Mouse (Mus musculus): ENCODE results near the gene Exosc9. TPM values are rescaled to one million over a fixed set of nuclear protein-coding genes. Genes with fewer than 3 reads are reported as not detected.

Gene Exosc9
- polyA plus RNA-seq, 1 experiment from 2014 or later, result 58.5 TPM

Other genes starting within 250 kb of the Exosc9 start
- 316 and 392 TPM in 2 replicates for gene Anxa5, start 76.7 kb upstream of the Exosc9 start, polyA plus RNA-seq (2014; fragmentation: Nextera tagmentation; extraction: Ambion mirVana)
- 1.5 TPM in 2 replicates for gene 1810062G17Rik, start 76.7 kb upstream of the Exosc9 start, polyA plus RNA-seq (2014; fragmentation: Nextera tagmentation; extraction: Ambion mirVana)
- 0.14 and 0.16 TPM in 2 replicates for gene Gm11549, start 30.8 kb upstream of the Exosc9 start, polyA plus RNA-seq (2014; fragmentation: Nextera tagmentation; extraction: Ambion mirVana)
- 205 and 212 TPM in 2 replicates for gene Ccna2, start 19.5 kb downstream of the Exosc9 start, polyA plus RNA-seq (2014; fragmentation: Nextera tagmentation; extraction: Ambion mirVana)
- gene Bbs7, start 60.9 kb downstream of the Exosc9 start, polyA plus RNA-seq (2014; fragmentation: Nextera tagmentation; extraction: Ambion mirVana), result 9.4 and 10.2 TPM in 2 replicates
- 2.5 and 3.5 TPM in 2 replicates for gene Trpc3, start 137.6 kb downstream of the Exosc9 start, polyA plus RNA-seq (2014; fragmentation: Nextera tagmentation; extraction: Ambion mirVana)